Mouse (Mus musculus): Measurements from ENCODE around the gene Efna3.

Gene Efna3

GRCm38 (mm10) chr3:89315930-89316831, 6.6 kb downstream of the Efna3 start:
- DNase-seq: no peak

DNA sequence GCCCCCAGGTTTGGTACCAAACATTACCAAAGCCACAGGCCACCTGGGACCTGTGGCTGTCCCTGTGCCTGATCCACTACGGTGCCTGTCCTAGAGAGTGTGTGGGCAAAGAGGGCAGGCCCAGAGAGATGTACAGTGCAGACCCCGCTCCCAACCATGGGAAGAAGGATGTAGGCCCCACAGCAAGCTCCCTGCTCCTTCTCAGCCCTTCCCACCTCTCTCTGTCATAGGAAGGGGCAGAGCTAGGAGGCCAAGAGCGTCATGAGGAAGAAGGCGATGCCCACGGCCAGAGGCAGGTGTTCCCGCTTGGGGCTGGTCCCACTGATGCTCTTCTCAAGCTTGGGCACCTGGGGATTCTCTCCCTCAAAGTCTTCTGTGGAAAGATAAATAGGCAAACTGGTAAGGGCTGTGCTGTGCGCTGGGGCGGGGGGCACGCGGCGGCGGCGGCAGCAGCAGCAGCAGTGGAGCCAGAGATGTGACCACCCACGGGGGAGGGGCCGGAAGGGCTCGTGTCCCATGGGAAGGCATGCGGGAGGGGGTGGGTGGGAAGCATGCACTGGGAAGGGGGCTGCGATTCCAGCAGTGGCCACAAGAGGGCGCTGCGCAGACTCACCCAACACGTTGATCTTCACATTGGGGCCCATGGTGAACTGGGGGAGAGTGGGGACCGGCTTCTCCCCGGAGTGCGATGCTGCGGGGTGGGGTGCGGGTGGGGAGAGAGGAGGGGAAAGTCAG, 7.4 kb downstream of the Efna3 start:
- DNase-seq: peak; percentile 93

DNA sequence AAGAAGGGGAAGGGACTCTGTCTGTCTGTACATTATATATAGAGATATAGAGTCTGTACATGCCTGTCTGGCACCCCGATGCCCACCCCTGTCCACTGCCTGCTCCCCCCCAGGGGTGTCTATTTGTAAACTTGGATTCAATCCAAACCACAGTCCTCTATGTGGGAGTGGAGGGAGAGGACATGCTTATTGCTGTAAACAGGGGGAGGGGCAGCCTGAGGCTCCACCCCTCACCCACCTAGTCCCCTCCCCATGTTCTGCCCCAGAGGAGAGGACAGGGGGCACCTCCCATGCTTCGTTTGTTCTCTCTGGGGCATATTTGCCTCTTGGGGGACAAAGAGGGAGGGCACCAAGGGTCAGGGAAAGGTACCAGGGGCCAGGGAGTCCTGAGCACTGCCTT, 8.0 kb downstream of the Efna3 start:
- peak; percentile 59 for DNase-seq

DNA sequence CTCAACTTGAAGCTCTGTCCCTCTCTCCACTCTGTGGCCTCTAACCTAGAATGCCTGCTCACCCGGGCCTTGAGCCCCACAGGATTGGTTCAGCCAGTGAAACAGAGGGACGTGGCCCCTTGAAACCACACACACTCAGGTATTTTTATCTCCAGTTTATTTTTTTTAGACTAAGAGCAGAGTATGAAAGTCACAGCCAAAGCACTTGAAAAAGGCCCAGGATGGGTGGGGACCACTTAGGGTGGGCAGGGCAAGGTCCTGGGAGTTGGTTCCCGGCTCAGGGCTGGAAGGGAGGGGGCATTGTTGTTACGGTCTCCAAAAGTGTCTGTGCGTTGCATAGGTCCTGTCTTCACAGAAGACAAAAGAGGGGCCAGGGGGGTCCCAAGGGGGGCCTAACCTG, 8.4 kb downstream of the Efna3 start:
- peak; percentile 75 for DNase-seq

DNA sequence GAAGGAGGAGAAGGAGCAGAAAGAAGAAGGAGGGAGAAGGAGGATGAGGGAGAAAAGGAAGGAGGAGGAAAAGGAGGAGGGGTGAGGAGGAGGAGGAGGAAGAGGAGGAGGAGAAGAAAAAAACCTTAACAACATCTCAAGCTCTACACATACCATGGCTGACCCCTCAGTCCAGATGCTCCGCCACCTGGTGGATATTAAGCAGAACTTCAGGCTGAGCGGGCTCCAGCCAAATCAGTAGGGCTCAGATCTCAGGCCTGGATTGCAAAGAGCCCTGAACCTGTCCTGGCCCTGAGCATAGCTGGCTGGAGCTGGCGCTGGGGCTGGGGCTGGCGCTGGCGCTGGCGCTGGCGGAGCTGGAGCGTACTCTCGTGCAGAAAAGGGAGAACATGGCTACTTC, 14.7 kb downstream of the Efna3 start:
- DNase-seq: peak; percentile 83

GRCm38 (mm10) chr3:89305551-89306325, 17.0 kb downstream of the Efna3 start:
- no peak for DNase-seq

GRCm38 (mm10) chr3:89305105-89305504, 17.7 kb downstream of the Efna3 start:
- no peak for DNase-seq

- DNase-seq: no peak
These were observed 18.3 kb downstream of the Efna3 start for GRCm38 (mm10) chr3:89304440-89304839.

- DNase-seq: no peak
These were observed 22.3 kb downstream of the Efna3 start for GRCm38 (mm10) chr3:89300514-89300913.

DNA sequence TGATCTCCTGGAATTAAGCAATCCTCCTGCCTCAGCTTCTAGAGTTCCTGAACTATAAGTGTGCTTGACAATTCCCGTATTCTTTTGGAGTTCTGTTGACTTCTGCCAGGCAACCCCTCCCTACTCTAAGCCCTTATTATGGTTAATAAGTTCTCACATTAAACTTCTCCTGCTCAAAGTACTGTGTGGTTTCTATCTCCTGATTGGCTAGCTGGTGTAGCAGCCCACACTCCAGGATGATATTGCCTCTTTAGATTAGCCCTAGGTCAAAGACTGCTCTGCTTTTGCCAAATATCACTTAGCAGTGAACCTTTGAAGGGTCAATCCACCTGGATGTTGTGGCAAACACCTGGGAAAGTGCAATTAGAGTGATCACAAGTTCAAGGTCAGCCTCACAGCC, 22.7 kb downstream of the Efna3 start:
- DNase-seq: no peak

DNA sequence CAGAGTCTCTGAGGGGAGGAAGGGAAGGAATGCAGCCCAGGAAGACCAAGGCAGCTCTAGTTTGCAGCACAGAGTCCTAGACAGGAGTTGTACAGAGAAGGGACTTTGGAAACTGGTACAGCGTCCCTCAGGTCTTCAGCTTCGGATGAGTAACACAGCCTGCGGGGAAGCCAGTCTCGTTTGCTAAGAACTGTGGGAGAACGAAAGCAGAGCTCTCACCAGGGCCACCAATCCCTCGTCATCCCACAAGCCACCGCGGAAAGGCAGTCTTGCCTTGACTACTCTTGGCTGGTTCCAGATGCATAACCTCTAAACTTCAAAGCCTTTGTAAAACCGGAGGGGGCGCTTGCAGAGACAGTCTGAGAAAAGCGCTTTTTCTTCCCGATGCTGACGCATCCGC, 23.3 kb downstream of the Efna3 start:
- DNase-seq: peak; percentile 52

- no peak for DNase-seq
These were observed 23.9 kb downstream of the Efna3 start for GRCm38 (mm10) chr3:89298908-89299307.

DNA sequence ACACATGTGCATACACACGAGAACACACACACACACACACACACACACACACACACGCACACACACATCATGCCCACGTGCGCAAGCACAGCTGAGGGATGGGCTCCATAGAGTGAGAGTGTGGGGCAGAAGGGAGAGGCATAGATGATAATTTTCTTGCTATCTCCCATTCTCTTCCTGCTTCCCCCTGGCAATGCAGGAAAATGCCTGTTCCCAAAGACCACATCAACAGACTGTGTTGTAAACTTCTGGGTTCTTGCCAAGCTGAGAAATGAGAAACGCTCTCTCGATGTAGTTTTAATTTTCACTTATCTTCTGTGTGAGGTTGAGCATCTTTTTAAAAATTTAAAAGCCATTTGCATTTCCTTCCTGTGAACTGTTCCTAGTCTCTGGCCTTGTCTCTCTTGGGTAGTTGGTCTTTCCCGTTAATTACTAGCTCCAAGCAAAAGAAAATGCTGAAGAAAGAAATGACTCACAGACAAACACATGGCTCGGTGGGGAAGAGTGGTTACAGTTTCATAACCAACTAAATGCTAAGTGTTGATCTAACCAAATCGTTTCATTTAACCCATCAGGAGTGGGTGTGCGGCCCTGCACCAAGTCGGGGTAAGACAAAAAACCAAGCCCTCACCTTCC, 25.9 kb downstream of the Efna3 start:
- DNase-seq: no peak

GRCm38 (mm10) chr3:89295685-89296230, 27.0 kb downstream of the Efna3 start:
- DNase-seq: no peak

- no peak for DNase-seq
These were observed 28.6 kb downstream of the Efna3 start for GRCm38 (mm10) chr3:89294195-89294594.

DNA sequence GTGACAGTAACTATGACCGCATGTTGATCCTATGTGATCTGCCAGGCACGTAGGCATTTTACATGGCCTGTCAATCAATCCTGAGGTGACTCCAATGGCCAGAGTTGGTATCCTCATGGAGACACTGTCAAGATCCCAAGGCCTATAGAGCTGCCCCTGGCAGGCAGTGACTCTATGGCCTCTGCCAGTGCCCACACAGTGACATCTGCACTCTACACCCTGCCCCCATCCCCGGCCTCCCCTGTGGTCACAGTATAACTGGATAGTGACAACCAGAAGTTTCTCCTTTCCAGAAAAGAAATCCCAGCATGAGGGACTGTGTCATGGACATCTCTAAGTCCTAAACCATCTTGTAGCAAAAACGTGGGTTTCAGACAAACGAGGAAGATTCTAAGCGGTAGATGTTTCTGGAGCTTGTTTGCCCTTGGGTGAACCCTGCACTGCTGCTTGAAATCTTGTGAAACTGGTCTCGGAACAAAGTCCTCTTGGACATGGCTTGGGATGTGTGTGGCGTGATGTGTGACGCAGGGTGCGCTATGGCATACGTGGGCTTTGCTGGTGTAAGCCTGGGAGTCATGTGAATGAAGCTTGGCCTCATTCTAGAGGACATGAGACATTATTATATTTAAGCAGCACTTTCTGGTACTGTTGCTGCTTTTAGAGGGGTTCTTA, 29.4 kb downstream of the Efna3 start:
- DNase-seq: no peak

- DNase-seq: no peak
These were observed 30.5 kb downstream of the Efna3 start for GRCm38 (mm10) chr3:89292303-89292702.

- no peak for DNase-seq
These were observed 30.9 kb downstream of the Efna3 start for GRCm38 (mm10) chr3:89291874-89292273.

- peak; percentile 33 for DNase-seq
These were observed 34.2 kb downstream of the Efna3 start for GRCm38 (mm10) chr3:89288503-89288928.

DNA sequence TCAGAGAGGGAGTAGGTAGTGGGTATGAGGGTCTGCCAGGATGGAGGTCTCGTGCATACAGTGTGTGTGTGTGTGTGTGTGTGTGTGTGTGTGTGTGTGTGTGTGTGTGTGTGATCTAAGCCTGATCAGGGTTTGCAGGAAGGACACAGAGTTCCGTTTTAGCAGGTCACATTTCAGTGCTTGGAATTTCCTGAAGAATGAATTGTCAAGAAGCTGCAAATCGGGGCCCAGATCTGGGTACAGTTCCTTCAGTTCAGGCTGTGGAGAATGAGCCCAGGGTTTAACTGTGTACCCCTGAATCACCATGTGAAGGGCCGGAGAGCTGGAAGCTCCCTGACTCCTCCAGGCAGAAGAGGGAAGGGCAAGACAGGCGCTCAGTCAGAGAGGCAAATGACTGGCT, 35.5 kb downstream of the Efna3 start:
- no peak for DNase-seq

GRCm38 (mm10) chr3:89285526-89285925, 37.2 kb downstream of the Efna3 start:
- DNase-seq: no peak

DNA sequence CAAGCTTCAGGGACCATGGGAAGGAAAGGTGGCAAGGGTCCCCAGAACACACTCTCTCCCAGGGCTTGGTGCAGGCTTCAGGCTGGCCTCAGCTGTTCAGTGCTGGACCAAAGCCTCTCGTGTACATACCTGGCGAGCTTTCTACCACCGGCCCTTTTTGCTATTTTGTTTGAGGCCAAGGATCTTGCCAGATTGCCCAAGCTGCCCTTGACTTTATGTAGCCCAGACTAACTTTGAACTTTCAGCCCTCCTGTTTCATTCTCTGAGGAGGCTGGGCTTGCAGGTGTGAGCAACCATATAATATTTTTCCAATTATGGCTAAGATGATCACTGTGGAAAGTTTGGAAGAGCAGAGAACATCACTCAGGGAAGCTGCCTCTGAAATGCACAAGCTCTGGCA, 38.5 kb downstream of the Efna3 start:
- DNase-seq: no peak

Measured in lung, postnatal 10 days (tissue).